Mouse (Mus musculus) erythroblast, adult 5-6 weeks (primary cell): Measurements from ENCODE around the gene C330021F23Rik. TPM values are rescaled to one million over a fixed set of nuclear protein-coding genes. Genes with fewer than 3 reads are reported as not detected.
A peak's percentile ranks its signal among the peaks of the same experiment; 100 is the strongest.
"Not testable (repeated sequence)": the region's sequence is repeated elsewhere in the genome, so short reads cannot be mapped to it uniquely, and the experiment has no call there.

Experiments
- ATAC-seq: replicated peaks from 2 replicates; pipeline ENCODE4 v1.8.0; 2016; ENCODE audit warnings: moderate number of reproducible peaks, mild to moderate bottlenecking, moderate TSS enrichment, inconsistent platforms; ENCODE audit not compliant: poor library complexity, low FRiP score, severe bottlenecking
- total RNA-seq, 2 experiments: library from RNA; stranded (forward) in 1 of 2; stranded (reverse) in 1 of 2; fragments of 150-400 nt in 1 of 2; fragments of 200-764, 138-1000 nt in 1 of 2; gene quantifications; 2 replicates each; pipeline versions ENCODE4 v1.2.3 to v1.2.4; 2015 to 2017; ENCODE audit warnings: low replicate concordance in 2 of 2

Gene C330021F23Rik
- not detected in 2 replicates for total RNA-seq (2015; ENCODE audit: low replicate concordance)
- total RNA-seq (2017; ENCODE audit: low replicate concordance): not detected in 2 replicates

DNA sequence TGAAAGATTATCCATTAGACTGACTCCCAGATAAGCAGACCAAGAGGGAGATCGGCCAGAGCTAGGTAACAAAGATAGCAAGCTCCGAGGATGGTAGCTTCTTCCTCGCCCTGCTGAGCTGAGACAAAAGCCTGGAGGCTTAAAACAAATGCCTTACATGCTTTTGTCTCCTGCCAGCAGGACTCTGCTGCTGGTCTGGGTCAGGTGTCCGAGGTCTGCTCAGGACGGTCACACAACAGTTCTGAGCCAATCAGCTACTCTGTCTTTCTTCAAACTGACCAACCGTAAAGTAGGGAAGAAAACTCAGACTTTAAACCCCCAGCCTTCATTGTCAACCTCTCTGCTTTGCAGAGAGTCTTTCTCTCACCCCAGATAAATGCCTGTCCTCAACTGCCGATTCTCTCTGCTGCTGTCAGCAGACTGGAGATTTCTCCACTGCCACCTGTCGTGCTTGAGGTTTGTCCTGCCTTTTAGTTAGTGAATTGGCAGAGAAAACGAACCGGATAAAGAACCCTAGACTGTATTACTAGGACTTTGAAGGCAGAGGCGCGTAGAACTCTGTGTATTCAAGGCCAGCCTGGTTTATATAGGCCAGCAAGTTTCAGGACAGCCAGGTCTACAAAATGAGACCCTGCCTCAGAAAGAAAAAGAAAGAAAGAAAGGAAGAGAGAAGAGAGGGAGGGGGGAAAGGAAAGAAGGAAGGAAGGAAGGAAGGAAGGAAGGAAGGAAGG lies at the start of gene C330021F23Rik:
Gene C330021F23Rik, plus strand, starts transcription at position 350 of the 731 bp plus-strand sequence.
- no peak for ATAC-seq

- ATAC-seq: peak; percentile 95
Measured at GRCm38 (mm10) chr8:3522007-3522697, 45.6 kb upstream of the C330021F23Rik start.

DNA sequence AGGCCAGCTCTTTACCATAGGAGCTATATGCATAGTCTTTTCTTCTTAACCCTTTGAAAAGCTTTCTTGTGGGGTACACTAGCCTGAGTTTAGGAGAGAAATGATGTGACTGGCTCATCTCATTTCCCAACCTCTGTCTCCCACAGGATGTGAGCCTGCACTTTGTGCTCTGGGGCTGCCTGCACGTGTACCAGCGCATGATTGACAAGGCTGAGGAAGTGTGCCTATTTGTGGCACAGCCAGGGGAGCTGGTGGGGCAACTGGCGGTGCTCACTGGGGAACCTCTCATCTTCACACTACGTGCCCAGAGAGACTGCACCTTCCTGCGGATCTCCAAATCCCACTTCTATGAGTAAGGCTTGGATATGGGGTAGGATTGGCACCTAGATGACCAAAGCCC lies 37.0 kb upstream of the C330021F23Rik start:
- no peak for ATAC-seq

DNA sequence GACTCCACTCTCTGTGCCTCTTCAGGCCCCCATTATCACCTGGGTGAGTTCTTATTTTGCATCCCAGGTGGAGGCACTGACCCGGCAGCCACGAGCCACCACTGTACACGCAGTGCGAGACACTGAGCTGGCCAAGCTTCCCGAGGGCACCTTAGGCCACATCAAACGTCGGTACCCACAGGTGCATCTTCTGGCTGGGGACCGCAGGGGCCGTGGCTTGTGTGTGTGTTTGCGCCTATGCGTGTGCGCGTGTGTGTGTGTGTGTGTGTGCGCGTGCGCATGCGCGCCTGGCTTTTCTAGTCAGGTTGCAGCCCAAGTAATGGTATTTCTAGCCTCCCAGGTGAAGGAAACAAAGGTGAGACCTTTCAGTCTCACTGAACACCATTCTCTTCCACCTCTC lies 35.9 kb upstream of the C330021F23Rik start:
- no peak for ATAC-seq

DNA sequence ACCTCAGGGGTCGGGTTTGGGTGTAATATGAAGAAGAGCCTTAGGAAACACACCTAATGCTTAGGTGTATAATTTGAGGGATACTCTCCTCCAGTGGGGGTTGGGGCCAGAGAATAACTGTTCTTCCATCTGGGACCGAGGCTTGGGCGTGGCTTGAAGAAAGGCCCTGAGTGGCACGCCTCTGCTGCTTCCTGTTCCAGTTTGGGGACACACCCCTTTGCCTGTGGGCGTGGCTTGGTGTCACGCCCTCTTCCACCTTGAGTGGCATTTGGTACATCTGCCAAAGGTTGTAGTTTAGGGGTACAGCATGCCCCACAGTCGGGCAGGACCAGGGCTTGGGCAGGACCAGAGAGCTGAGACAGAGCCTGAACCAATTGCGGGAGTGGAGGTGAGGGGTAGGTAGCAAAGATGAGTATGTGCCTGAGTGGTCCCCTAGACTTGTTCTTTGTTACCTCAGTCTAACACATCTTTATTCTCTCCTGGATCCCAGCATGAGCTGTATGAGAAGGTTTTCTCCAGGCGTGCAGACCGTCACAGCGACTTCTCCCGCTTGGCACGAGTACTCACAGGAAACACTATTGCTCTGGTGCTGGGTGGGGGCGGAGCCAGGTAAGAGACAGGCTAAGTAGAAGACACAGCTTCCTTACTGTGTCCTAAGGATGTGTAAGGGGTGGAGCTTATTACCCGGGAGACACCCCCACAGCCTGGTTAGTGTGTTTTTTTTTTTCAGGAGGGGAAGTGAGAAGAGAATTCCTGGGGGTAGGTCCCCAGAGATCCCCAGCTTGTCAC lies 31.5 kb upstream of the C330021F23Rik start:
- ATAC-seq: peak; percentile 89

DNA sequence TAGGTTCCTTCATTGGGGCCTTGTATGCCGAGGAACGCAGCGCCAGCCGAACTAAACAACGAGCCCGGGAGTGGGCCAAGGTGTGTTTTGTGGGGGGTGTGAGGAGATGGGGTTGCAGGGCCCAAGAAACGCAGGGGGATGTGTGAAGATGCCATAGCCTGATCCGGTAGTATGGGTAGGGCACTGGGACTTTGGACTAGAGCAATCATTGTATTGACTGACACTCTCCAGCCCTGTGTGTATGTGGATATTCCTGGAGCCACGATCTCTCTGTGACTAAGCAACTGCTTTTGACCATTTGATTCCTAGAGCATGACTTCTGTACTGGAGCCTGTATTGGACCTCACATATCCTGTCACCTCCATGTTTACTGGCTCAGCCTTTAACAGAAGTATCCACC lies 30.9 kb upstream of the C330021F23Rik start:
- ATAC-seq: no peak

- ATAC-seq: no peak
Measured at GRCm38 (mm10) chr8:3537666-3538065, 30.1 kb upstream of the C330021F23Rik start.

DNA sequence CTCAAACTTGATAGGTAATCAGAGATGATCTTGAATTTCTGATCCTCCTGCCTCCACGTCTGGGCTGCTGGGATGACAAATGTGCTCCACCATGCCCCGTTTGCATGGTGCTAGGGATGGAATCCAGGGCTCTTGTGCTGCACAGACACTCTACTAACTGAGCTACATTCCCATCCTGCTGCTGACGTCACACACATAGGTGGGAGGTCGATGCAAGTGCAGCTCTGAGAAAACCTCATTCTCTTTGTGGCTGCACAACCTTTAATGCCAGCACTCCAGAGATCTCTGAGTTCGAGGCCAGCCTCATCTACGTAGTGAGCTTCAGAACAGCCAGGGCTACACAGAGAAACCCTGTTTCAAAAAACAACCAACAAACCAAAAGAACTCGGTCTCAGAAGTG lies 28.6 kb upstream of the C330021F23Rik start:
- ATAC-seq: no peak

DNA sequence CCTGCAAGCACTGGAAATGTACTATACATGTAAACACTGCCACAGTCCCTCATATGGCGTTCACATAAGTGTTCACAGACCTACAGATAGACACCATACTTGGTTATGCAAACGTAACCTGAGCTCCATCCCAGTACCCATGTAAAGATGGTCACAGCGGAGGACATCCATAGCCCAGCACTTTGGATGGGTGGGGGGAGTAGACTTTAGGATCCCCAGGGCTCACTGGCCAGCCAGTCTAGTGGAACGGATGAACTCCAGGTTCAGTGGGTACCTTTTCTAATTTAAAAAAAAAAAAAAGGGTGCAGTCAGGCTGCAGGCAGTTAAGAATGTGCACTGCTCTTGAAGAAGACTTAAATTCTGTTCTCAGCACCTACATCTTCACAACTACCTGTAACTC lies 27.7 kb upstream of the C330021F23Rik start:
- no peak for ATAC-seq

GRCm38 (mm10) chr8:3546511-3546910 lies 21.3 kb upstream of the C330021F23Rik start:
- no peak for ATAC-seq

GRCm38 (mm10) chr8:3552240-3552639 lies 15.6 kb upstream of the C330021F23Rik start:
- no peak for ATAC-seq

- ATAC-seq: peak; percentile 78; the same call in 1 of the 2 replicates
Measured at GRCm38 (mm10) chr8:3556114-3556513, 11.7 kb upstream of the C330021F23Rik start.

- no peak for ATAC-seq
Measured at GRCm38 (mm10) chr8:3568378-3568777, 588 bp downstream of the C330021F23Rik start.

DNA sequence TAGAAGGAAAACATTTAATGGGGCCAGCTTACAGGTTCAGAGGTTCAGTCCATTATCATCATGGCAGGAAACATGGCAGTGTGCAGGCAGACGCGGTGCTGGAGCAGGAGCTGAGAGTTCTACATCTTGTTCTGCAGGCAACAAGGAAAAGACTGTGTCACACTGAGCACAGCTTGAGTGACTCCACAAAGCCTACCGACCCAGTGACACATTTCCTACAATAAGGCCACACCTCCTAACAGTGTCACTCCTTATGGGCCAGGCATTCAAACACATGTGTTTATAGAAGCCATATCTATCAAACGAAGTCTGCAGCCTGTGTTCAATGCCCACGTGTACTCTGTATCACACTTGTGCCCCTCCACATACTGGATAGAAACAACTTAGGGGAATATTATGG lies 2.0 kb downstream of the C330021F23Rik start:
- no peak for ATAC-seq

DNA sequence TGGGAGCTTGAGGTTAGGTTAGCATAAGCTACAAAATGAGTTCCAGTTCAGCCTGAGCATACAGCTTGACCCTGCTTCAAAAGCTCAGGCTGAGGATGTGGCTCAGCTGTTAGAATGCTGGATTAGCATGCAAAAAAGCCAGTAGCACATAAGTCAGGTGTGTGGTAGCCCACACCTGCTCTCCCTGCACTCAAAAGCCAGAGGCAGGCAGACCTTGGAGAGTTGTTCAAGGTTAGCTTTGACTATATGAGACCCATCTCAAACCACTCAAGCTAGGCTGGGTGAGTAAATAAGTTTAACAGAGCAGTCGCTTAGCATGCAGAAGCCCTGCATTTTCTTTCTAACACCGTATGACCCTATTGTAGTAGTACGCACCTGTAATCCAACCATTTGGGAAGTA lies 6.8 kb downstream of the C330021F23Rik start:
- no peak for ATAC-seq

GRCm38 (mm10) chr8:3576211-3576960 lies 8.6 kb downstream of the C330021F23Rik start:
- no peak for ATAC-seq

GRCm38 (mm10) chr8:3579390-3580364 lies 11.9 kb downstream of the C330021F23Rik start:
- ATAC-seq: no peak

- not testable (repeated sequence) for ATAC-seq
Measured at GRCm38 (mm10) chr8:3581961-3582360, 14.2 kb downstream of the C330021F23Rik start.

- ATAC-seq: no peak
Measured at GRCm38 (mm10) chr8:3586452-3586851, 18.7 kb downstream of the C330021F23Rik start.
